Mouse (Mus musculus) intestine, postnatal 0 days (tissue): ENCODE measurements at regions not wholly inside any gene's neighbourhood (a gene's known extent, or its start where the extent isn't known, plus 50 kb on each side); places are given as distances from the start of the nearest gene placed in this dataset.

ENCODE experiments used
- ATAC-seq: fragments of 200-750 bp; cut with Nextera tagmentation; 2 replicates; pipeline ENCODE4 v1.8.0; 2017; ENCODE audit warnings: mild to moderate bottlenecking, moderate TSS enrichment, moderate library complexity
- H3K27ac ChIP-seq: fragments of 300-500 bp; sonication (generic); 2 replicates; pipeline ENCODE4 v1.5.1; 2014; ENCODE audit warnings: mild to moderate bottlenecking, low read depth, low read length, moderate library complexity
- H3K27me3 ChIP-seq: fragments of 300-500 bp; sonication (generic); replicated peaks from 2 replicates; pipeline ENCODE4 v1.6.1; 2014; ENCODE audit warnings: low read length, mixed read lengths; ENCODE audit not compliant: control insufficient read depth, insufficient read depth
- H3K36me3 ChIP-seq: fragments of 300-500 bp; sonication (generic); 2 replicates; pipeline ENCODE4 v1.6.1; 2014; ENCODE audit warnings: mild to moderate bottlenecking, moderate library complexity; ENCODE audit not compliant: control insufficient read depth, insufficient read depth
- H3K4me1 ChIP-seq: fragments of 300-500 bp; sonication (generic); replicated peaks from 2 replicates; pipeline ENCODE4 v1.6.1; 2014; ENCODE audit warnings: antibody characterized with exemption, low read length, mixed read lengths; ENCODE audit not compliant: control insufficient read depth, insufficient read depth
- H3K4me2 ChIP-seq: fragments of 300-500 bp; sonication (generic); replicated peaks from 2 replicates; pipeline ENCODE4 v1.6.1; 2014; ENCODE audit warnings: low read depth, mild to moderate bottlenecking, moderate library complexity
- H3K4me3 ChIP-seq: fragments of 300-500 bp; sonication (generic); 2 replicates; pipeline ENCODE4 v1.5.1; 2014; ENCODE audit warnings: low read depth, low read length
- H3K9ac ChIP-seq: fragments of 300-500 bp; sonication (generic); 2 replicates; pipeline ENCODE4 v1.6.1; 2014; ENCODE audit warnings: mild to moderate bottlenecking, low read depth, low read length
- H3K9me3 ChIP-seq: fragments of 300-500 bp; sonication (generic); 2 replicates; pipeline ENCODE4 v1.6.1; 2016; ENCODE audit warnings: mixed run types; ENCODE audit not compliant: control insufficient read depth
- CTCF ChIP-seq: sonication (generic); IDR thresholded peaks from 2 replicates; pipeline ENCODE4 v1.5.1; 2016; ENCODE audit warnings: low read depth, mild to moderate bottlenecking, control low read depth, antibody characterized with exemption, moderate library complexity
- WGBS: fragments of 180-500 bp; shearing (Covaris S2); extraction: QIAGEN DNeasy Blood & Tissue Kit; methylation state at CpG from one replicate; pipeline ENCODE4 v1.1.7; 2014; 5-methylcytosine and 5-hydroxymethylcytosine counted together

GRCm38 (mm10) chr1:16816572-16816971 is 723.4 kb upstream of the 4930444P10Rik start:
- H3K4me3 ChIP-seq: no peak overlapping the region
- H3K9ac ChIP-seq: no peak overlapping the region
- no peak overlapping the region for H3K27ac ChIP-seq
- no peak for TF ChIP-seq CTCF
- H3K9me3 ChIP-seq: no peaks in the 10 kb centered on the region
- no peak overlapping the region for H3K4me2 ChIP-seq
- no peaks in the 10 kb centered on the region for H3K36me3 ChIP-seq
- H3K27me3 ChIP-seq: no peaks in the 10 kb centered on the region
- H3K4me1 ChIP-seq: no peaks in the 10 kb centered on the region
- no peak for ATAC-seq
- WGBS: 89% methylated on average over 7 of the region's 7 CpGs

DNA sequence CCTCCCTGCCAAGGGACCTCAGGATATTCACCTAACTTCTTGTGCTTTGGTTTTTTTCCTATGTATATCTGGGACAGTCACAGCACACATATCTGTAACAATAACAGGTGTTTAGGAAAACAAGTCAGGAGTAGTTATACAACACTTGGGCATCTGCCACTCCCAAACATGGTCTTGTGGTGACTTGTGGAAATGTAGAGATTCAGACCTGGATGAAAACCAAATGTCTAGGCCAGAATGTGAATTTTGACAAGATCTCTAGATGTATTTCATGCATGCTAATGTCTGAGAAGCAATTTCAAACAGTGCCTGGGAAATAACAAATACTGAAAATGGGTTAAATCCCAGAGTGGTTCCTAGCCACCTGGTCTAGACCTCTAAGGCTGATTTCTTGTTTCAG is 722.6 kb upstream of the 4930444P10Rik start:
- Histone ChIP-seq H3K27ac (no peak overlapping the region), H3K27me3 (no peaks in the 10 kb centered on the region), H3K4me3 (no peak overlapping the region), H3K4me2 (no peak overlapping the region), H3K36me3 (no peaks in the 10 kb centered on the region), H3K9me3 (no peaks in the 10 kb centered on the region), H3K4me1 (no peaks in the 10 kb centered on the region), H3K9ac (no peak overlapping the region)
- ATAC-seq: no peak
- no peak for TF ChIP-seq CTCF

GRCm38 (mm10) chr1:16809370-16810150 is 716.4 kb upstream of the 4930444P10Rik start:
- no peak for ATAC-seq
- Histone ChIP-seq H3K9me3 (no peaks in the 10 kb centered on the region), H3K4me1 (no peaks in the 10 kb centered on the region), H3K27me3 (no peaks in the 10 kb centered on the region), H3K27ac (no peak overlapping the region), H3K4me3 (no peak overlapping the region), H3K36me3 (no peaks in the 10 kb centered on the region), H3K9ac (no peak overlapping the region), H3K4me2 (no peak overlapping the region)
- no peak for TF ChIP-seq CTCF
- WGBS: 87% methylated on average over 10 of the region's 10 CpGs

GRCm38 (mm10) chr1:16798292-16798691 is 705.2 kb upstream of the 4930444P10Rik start:
- Histone ChIP-seq H3K4me2 (no peak overlapping the region), H3K9me3 (no peaks in the 10 kb centered on the region), H3K27me3 (no peaks in the 10 kb centered on the region), H3K4me1 (no peaks in the 10 kb centered on the region), H3K36me3 (no peaks in the 10 kb centered on the region), H3K9ac (no peak overlapping the region), H3K4me3 (no peak overlapping the region), H3K27ac (no peak overlapping the region)
- ATAC-seq: no peak
- TF ChIP-seq CTCF: peak; percentile 80
- 74% methylated on average over 6 of the region's 6 CpGs for WGBS

- WGBS: 79% methylated on average over 1 of the region's 1 CpGs
- Histone ChIP-seq H3K9ac (no peak overlapping the region), H3K36me3 (no peaks in the 10 kb centered on the region), H3K27me3 (no peaks in the 10 kb centered on the region), H3K9me3 (no peaks in the 10 kb centered on the region), H3K4me2 (no peak overlapping the region), H3K27ac (no peak overlapping the region), H3K4me3 (no peak overlapping the region), H3K4me1 (no peaks in the 10 kb centered on the region)
- no peak for TF ChIP-seq CTCF
- no peak for ATAC-seq
Measured at GRCm38 (mm10) chr1:16796449-16796848, 703.3 kb upstream of the 4930444P10Rik start.

- no peak overlapping the region for H3K4me2 ChIP-seq
- H3K27ac ChIP-seq: no peak overlapping the region
- H3K9me3 ChIP-seq: no peaks in the 10 kb centered on the region
- no peaks in the 10 kb centered on the region for H3K4me1 ChIP-seq
- WGBS: 79% methylated on average over 4 of the region's 4 CpGs
- no peak overlapping the region for H3K4me3 ChIP-seq
- H3K9ac ChIP-seq: no peak overlapping the region
- no peaks in the 10 kb centered on the region for H3K27me3 ChIP-seq
- ATAC-seq: no peak
- H3K36me3 ChIP-seq: no peaks in the 10 kb centered on the region
- TF ChIP-seq CTCF: no peak
Measured at GRCm38 (mm10) chr1:16790733-16791309, 697.7 kb upstream of the 4930444P10Rik start.
